11 mouse cellular contexts compared by ENCODE assay signal in the genomic region with DNA sequence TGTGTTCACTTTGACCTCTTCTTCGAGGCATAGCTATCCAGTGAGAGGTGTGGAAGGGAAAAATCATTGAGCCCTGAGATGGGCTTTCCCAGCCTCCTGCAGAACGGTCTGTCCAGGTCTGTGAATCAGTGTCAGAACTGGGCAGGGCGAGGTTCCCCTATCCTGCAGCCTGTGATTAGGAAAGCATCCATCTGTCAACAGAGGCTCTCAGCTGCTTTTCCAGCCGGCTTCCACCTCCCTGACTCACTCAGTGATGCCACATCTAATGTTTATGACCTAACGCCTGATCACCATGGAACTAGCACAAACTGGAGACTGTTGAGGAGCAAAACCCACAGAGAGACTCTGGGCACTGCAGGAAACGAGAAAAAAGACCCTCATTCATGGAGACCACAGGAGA.
A peak's percentile ranks its signal among the peaks of the same experiment; 100 is the strongest.
DNase-seq lines count a peak whose midpoint lies in the region; ATAC-seq lines count a peak whose summit lies in the region.
"Had no signal": no experiment of that assay in that cellular context is flagged by ENCODE, and none has a peak within 500 bp of the region (broad histone marks: within the 10 kb centered on the region; RNA-seq: fewer than 3 reads in every experiment).

No protein-coding gene starts in this region.

- H3K36me3 ChIP-seq in kidney, embryonic 15.5 days = no peaks in the 10 kb centered on the region
- H3K36me3 ChIP-seq: midbrain, embryonic 10.5 days had no signal

- DNase-seq in kidney, adult 8-10 months = no peak
- peak; percentile 95 for DNase-seq in heart, adult 11 months
- DNase-seq in heart, postnatal 4 days = peak; percentile 32
- peak; percentile 4 for DNase-seq in mesoderm, embryonic 11.5 days (ENCODE audit: low read depth, low spot score)
- no peak for DNase-seq in cerebellum, postnatal 14 days
- DNase-seq in thymus, adult 18-20 months = no peak
- no peak for DNase-seq in left cerebral cortex, adult 9 months (ENCODE audit: low spot score in 2 of 2)
- DNase-seq: adrenal gland, postnatal 36 days; thymus, postnatal 14 days had no signal

- 0 out of 2 replicates have a peak, but pooled peaks have one; percentile 25 for ATAC-seq in kidney, embryonic 15.5 days (replicated peaks; ENCODE audit: low FRiP score)

- peak overlapping the region; percentile 87 for H3K27ac ChIP-seq in kidney, embryonic 15.5 days
- H3K27ac ChIP-seq: midbrain, embryonic 10.5 days had no signal

- H3K27me3 ChIP-seq in kidney, embryonic 15.5 days = no peaks in the 10 kb centered on the region

- no peak overlapping the region for H3K4me2 ChIP-seq in kidney, embryonic 15.5 days

- H3K9me3 ChIP-seq in kidney, embryonic 15.5 days (replicated peaks) = no peaks in the 10 kb centered on the region
- H3K9me3 ChIP-seq: midbrain, embryonic 10.5 days had no signal

- H3K9ac ChIP-seq in kidney, embryonic 15.5 days = no peak overlapping the region

- no peak overlapping the region for H3K4me3 ChIP-seq in kidney, embryonic 15.5 days (replicated peaks)
- H3K4me3 ChIP-seq: midbrain, embryonic 10.5 days had no signal

- peaks cover 8% of the 10 kb centered on the region for H3K4me1 ChIP-seq in kidney, embryonic 15.5 days
- H3K4me1 ChIP-seq: midbrain, embryonic 10.5 days had no signal

- WGBS in kidney, embryonic 15.5 days = 45% methylated on average over 6 of the region's 6 CpGs

Comparison
In these comparisons a context has a peak if more than half of its experiments do, and no peak if none do; other contexts are left out.
1. DNase-seq: peak in heart, adult 11 months (single experiment), heart, postnatal 4 days (single experiment) and mesoderm, embryonic 11.5 days (single experiment); none in kidney, adult 8-10 months (0 of 2), cerebellum, postnatal 14 days (0 of 2), thymus, adult 18-20 months (0 of 2) and left cerebral cortex, adult 9 months (0 of 2).